Mouse (Mus musculus) right cerebral cortex, postnatal 14 days (tissue): ENCODE data around the gene Hoxd13.

ENCODE experiments used
- DNase-seq: peaks from one replicate; pipeline ENCODE4 v3.0.0; 2022

Hoxd13 gene

DNA sequence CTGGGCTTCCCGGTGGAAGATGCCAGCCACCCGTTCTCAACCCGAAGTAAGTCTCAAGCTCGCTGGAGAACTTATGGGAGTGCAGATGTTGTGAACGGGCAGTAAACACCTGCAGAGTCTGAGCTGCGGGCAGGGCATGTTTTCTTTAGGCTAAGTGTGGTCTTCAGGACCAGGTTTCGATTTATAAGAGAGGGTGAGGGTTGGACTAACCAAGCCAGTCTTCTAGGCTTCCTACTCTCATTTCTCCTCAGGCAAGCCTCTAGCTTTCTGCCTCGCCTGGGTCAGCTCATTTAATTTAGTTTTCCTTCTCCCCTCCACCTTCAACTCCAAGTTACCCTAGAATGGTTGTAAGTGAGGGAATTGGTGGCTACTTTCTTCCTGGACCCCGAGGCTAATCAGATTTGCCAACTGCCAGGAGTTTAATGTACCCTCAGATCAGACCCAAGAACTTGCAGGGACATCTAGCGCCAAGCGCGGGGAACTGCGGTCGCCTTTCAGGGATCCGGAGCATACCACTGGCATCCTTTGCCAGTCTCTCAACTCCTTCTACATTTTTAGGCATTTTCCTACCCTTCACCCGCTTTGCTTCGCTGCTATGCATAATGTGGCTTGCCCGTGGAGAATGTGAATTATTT lies 4.7 kb upstream of the Hoxd13 start:
- DNase-seq = peak; percentile 71

DNA sequence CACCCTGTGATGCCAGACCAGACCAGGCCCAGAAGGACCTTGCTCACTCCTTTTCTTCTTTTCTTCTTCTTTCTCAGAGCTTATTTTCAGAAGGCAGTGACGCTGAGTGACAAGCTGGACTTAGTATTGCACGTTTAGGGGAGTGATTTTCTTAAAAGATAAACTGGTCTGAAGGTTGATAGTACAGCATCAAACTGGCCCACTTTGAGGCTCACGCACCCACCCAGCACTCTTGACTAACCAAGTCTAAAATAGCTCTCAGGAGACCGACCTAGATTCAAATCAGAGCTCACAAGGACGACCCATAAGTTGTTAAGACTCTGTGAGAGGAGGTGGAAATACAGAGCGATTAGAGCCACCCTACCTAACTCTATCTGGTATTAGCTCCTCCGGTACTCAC lies 1.7 kb upstream of the Hoxd13 start:
- no peak for DNase-seq

DNA sequence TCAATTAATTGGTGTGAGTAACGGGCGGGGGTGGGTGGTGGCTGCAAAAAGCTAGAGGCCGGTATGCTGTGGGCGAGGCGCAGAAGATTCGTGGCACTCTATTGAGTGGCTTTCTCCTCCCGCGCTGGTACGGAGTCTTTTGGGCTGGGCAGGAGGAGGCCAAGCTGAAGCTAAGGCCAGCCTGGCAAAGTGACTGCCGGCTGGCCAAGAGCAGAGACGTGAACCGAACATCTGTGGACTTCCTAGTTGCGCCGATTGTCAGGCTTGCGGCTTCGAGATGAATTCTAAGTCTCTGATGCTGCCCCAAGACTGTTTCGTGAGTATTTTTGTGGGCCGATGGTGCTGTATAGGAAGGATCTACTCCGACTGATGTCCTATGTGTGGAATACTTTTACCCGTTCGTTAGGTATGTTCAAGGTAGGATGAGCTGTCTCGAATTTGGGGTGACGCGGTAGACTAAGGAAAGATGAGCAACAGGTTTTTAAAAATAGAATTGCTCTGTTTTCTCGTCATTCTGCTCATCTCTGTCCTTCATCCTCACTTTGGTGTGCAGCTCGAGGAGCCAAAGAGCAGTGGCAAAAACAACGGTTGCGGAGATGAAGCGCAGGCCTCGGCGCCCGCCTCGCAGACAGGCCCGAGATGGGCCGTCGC lies 794 bp upstream of the Hoxd13 start:
- DNase-seq = no peak

DNA sequence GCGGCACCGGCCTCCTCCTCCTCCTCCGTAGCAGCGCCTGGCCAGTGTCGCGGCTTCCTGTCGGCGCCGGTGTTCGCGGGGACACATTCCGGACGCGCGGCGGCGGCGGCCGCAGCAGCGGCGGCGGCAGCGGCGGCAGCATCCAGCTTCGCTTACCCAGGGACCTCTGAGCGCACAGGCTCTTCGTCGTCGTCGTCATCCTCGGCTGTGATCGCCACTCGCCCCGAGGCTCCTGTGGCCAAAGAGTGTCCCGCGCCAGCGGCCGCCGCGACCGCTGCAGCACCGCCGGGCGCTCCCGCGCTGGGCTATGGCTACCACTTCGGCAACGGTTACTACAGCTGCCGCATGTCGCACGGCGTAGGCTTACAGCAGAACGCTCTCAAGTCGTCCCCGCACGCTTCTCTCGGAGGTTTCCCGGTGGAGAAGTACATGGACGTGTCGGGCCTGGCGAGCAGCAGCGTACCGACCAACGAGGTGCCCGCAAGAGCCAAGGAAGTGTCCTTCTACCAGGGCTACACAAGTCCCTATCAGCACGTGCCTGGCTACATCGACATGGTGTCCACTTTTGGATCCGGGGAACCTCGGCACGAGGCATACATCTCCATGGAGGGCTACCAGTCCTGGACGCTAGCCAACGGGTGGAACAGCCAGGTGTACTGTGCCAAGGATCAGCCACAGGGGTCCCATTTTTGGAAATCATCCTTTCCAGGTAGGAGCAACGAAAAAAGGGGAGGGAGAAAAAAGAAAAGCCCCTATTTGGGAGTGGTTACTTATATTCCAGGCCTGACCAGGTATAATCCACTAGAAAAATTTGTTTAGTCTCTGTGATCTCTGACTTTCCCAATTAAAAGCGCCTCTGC lies 490 bp downstream of the Hoxd13 start:
- DNase-seq = no peak

DNA sequence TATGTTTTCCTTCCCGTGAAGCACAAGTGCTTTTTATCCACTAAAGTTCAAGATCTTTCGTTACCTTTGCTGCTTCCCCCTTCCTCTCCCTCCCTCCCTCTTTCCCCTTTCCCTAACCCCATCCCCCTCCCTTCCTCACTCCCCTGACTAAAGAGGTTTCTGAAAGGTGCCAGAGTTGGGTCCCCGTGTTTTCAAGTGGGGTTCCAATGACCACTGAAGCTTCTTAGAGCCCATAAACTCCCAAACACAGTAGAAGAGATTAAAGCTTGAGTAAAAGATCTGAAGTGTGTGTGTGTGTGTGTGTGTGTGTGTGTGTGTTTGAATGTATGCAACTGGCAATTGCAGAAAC lies 1.1 kb downstream of the Hoxd13 start:
- DNase-seq = no peak

DNA sequence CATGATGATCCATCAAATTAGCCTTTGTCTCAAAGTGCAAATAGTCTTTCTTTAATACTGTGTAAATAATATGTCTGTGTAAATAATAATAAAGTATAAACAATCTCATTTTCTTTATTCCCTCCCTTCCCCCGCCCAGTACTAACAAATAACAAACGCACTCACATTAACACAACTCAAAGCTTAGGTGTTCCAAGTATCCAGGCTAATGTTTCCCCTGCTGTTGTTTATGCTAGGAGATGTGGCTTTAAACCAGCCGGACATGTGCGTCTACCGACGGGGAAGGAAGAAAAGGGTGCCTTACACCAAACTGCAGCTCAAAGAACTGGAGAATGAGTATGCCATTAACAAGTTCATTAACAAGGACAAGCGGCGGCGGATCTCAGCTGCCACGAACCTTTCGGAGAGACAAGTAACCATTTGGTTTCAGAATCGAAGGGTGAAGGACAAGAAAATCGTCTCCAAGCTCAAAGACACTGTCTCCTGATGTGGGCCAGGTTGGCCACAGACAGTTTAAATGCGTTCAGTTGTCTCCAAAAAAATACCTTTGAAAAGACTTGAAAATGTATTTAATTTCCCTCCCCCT lies 1.6 kb downstream of the Hoxd13 start:
- no peak for DNase-seq

DNA sequence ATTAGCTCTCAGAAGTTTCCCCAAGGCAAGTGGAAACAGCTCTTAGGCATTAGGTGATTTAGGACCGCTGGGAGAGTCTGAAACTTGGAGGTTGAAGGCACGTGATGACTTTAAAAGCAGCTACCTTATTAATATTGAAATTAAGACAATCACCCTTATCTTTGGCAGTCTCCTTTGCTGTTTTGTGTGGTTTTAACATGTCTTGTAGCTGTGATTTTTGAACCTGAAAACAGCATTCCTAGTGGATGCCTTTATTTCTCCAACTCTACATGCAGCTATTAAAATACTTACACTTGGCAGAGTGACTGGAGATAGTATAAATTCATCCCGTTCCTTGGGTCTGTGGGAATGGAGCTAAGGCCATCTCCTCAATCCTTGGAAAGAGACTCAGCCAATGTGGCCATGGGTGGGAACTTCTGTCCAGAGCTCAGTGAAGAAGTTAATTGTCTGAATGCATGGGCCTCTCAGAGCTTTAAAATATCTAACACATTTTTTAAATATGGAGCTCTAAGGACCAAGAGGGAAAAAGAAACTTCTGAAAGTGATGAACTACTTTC lies 2.6 kb downstream of the Hoxd13 start:
- no peak for DNase-seq

DNA sequence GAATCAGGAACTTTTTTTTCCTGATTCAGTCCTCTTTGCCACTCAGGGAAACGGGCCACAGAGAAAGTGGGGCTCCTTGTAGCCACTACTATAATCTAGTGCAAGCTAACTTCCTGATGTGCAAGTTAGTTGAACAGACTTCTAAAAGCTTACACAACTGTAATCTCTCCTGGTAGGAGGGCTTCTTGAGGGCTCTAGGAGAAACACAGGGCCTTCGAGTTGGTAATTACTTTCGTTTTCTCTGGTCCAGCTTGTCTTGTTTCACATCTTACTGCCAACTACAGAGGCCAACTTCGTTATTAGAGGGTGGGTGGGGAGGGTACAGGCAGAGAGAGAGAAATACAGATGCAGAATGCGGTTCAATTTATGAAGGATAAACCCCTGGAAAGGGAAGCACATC lies 3.7 kb downstream of the Hoxd13 start:
- no peak for DNase-seq

DNA sequence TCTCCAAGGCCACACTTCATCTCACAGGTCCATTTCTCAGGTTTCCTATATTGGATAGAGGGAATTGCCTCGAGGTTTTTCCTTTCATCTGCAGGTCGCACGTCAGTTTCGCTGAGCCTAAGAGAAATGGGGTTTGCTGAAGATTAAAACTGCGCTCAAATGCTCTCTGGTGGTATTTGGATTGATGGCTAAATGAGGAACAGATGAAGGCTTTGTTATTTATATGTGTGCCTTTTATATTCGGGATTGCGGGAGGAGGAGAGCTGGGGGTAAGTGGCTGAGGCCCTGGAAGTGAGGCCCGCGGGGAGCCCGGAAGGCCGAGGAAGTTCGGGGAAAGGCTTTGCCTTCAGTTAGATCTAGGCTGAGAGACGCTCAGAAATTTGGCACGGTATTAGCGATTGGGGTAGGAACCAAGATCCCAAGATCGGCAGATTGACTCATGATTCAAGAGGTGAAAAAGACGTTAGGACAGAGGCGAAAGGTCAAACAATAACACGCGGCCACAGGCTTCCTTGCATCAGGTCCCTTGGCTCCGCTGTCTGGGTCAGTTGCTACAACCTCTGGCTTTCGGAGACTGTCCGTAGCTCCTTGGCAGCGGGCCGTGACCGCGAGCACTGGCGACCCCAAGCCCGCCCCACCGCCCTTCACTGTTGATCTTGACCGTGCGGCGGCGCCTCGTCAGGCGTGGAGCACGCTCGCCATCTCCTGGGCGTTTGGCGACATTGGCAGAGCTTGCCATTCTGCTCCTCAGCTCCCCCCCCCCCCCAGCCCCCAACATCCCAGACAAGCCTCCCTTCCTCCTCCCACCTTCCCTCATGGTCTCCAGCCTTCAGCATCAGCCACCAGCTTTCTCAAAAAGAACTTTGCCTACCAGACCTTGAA lies 4.6 kb downstream of the Hoxd13 start:
- DNase-seq = peak; percentile 39

DNA sequence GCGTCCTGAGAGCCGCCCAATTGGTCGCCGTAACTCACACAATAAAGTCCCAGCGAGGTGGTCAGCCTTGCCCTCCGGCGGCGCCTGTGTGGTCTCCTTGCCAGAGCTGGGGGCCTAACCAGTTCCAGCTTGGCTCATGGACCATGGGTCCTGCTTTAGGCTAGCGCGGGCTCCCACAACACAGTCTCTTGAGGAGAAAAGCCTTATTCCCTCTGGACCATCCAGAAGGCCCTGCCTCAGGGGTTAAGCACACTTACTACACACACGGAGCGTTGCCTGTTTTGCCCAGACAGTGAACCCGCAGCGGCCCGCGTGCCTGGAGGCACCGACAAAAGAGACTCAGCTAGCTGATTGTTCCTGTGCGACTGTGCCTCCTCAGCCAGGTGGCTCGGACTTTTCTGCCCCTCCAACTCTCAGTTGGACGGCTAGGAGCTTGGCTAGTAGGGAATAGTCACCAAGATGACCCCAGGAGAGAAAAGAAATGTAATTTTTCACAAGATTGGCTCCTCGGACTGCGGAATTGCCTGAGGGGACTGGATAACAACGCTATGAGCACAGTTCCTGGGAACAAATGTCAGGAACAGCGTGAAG lies 5.8 kb downstream of the Hoxd13 start:
- no peak for DNase-seq

DNA sequence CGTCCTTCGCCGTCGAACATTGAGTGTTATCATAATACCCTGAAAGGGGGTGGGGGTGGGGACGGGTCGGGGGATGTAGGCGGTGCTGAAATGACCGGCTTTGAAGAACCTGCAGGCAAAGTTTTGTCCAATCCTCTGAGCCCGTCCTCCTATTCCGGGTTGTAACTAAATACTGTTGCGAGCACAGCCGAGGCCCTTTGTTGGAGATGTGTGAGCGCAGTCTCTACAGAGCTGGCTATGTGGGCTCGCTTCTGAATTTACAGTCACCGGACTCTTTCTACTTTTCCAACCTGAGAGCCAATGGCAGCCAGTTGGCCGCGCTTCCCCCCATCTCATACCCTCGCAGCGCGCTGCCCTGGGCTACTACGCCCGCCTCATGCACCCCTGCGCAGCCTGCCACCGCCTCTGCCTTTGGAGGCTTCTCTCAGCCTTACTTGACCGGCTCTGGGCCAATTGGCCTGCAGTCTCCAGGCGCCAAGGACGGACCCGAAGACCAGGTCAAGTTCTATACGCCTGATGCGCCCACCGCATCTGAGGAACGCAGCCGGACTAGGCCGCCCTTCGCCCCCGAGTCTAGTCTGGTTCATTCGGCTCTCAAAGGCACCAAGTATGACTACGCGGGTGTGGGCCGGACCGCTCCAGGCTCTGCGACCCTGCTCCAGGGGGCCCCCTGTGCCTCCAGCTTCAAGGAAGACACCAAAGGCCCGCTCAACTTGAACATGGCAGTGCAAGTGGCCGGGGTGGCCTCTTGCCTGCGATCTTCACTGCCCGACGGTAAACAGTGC lies 7.0 kb downstream of the Hoxd13 start, which contains the start of gene Hoxd12:
Hoxd12 (plus strand) TSS at position 133 of the 785 bp plus-strand sequence.
- no peak for DNase-seq

DNA sequence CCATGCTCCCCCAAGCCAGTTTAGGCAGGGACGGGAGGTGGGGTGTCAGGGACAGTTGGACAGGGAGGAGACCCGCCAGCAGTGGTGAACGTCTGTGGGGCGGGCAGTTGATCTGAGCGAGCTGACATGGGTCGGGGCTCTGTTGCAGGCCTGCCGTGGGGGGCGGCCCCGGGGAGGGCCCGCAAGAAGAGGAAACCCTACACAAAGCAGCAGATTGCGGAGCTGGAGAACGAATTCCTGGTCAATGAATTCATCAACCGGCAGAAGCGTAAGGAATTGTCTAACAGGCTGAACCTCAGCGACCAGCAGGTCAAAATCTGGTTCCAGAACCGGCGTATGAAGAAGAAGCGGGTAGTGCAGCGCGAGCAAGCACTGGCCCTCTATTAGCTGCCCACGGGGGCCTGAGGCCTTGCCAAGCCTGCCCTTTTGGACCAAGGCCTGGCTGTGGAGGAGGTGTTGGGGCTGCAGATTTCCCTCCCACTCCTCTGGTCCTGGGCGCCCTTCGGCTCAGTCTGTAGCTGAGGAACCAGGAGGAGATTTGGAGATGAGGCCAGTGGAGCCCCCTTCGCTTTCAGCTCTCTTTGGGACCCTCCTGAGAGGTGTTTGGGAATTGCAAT lies 7.7 kb downstream of the Hoxd13 start:
- DNase-seq = no peak

DNA sequence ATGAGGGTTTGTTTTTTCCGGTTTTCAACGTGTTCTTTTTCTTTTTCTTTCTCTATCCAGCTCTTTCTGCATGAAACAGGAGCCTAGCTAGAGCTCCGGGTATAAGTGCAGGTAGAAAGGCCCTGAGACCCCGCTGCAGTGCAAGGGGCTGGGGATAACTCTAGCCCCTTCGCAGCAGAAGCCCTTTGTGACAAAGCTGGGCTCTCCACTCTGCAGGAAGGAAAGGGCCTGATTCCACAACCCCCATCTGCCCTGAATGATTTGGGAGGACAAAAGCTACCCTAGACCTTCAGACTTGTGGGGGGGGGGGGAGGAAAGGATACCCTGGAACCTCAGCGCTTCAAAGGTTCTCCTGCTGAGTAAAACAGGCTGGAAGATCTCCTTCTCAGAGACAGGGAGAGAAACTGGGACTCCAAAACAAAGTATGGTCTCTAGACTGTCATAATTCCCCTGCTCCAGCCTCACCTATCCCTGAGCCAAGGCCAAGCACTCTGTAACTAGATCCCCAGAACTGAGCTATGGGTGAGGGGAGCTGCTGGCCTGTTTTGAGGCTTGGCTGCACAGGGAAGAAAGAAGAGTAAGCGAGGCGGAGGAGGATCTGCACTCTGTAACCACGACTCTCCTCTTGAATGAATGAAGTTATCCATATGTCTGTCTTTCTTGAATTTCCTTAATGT lies 8.4 kb downstream of the Hoxd13 start:
- DNase-seq = no peak

DNA sequence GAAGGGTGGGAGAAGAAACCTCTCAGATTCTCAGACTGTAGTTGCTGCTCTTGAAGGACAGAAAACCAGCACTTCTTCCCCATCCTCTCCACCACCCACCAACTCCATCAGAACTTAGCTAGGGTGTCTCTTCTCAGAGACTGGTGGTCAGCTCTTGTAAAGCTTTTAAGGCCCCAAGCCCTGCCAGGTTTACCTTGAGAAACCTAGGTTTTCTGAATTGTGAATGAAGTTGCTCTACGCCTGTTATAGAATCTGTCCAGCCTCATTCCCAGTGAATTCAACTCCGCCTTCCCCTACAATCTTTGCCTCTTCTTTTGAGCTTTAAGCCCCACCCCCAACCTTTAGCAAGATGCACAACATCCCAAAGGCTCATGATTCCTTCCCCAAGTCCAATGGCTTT lies 9.0 kb downstream of the Hoxd13 start:
- DNase-seq = no peak

DNA sequence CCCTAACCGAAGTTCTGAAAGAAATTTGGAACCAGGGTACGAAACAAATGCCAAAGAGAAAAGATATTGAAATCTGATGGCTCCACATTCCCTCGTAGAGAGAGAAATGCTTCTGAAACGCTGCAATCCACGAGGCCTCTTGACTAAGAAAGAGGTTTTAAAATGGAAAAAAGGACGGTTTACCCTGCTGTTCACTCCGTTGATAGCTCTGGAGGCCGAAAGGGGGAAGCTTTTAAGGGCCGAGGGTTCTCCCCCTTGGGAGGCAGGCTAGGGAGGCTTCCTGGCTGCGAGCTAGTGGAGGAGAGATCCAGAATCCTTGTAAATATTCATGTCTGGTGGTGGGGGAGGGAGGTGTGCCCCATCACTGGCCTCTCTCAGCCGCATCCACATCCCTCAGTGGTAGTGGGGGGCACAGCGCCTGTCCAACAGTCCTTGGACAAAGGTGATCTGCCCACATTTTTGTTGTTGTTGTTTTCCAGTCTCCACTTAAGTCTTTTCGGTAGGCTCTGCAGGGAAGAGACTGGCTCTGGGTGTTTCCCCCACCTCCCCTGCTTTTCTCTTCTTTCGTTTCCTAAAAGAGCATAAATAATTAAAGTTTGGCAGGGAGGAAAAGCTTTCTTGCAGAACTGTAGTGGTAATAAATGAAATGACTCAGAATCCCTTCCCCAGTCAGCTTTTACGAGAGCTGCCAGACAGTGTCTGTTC lies 10.9 kb downstream of the Hoxd13 start, which contains the start of gene Hoxd11:
Hoxd11 (plus strand) TSS at position 667 of the 705 bp plus-strand sequence.
- no peak for DNase-seq

DNA sequence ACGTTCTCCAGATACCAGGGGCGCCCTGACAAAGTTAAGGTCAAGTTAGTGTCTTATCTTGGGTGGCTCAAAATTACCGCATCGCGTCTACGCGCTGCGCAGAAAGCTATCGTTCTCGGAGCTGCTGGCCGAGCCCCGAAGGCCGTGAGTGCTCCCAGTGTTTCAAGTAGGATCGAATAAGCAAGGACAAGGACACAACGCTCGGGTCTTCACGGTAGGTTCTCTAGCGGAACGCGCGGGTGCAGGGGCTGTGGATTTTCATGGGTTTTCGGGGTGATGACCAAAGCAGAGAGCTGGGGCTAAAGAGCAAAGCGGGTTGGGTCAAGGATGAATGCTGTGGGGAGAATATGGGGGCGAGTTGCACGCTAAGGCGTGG lies 11.5 kb downstream of the Hoxd13 start:
- DNase-seq = no peak

DNA sequence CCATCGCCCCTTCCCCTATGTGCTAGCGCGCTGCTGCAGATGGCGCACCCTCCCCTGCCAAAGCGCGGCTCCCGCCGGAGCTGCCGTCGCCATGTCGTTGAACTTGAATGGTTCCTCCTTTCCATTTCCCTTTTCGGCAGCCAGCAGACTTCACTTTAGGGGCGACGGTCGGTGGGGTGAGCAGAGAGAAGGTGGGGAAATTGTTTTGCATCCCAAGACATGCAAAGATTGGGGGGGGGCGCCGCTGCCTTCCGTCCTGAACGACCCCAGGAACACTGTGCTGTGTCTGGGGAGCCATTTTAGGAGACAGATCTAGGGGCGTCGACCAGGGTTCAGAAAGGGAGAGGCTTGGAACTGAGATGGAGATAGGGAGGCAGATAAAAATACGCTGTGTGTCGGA lies 11.9 kb downstream of the Hoxd13 start:
- DNase-seq = no peak

DNA sequence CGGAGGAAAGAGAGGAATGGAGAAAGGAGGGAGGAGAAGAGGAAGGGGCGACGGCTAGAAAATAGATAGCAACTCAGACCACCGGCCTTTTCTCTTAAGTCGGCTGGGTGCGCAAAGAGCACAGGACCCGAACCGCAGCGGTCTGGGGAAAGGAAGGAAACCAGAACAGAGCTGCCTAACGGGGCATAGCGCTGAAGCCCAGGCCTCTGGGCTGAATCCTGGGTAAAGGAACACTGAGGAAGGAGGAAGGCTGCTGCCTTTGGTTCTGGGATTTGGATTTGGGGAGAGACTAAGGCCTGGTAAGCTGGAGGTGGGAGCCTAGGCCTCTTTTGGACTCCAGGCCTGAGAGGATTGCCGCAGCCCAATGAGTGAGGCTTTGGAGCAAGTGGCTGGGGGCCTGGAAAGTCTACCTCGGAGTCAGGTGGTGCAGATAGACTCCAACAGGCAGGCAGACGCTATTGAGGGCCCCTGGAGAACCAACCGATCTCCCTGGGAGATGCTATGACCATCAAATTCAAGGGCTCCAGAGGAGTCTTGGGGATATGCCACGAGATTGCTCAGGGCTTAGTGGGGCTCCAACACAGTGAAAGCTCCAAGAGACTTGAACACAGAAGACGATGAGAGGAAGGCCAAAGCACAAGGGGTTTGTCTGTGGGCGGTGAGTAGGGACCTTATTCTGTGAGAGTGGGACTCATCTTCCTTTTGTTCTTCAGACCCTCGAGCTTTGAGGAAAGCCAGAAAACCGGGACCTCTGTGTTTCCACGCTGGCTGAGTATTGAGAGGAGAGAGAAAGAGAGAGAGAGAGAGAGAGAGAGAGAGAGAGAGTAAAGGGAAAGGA lies 12.7 kb downstream of the Hoxd13 start:
- no peak for DNase-seq
